Mouse (Mus musculus) limb, embryonic 10.5 days (tissue): ENCODE data around the gene Ildr2. TPM values are rescaled to one million over a fixed set of nuclear protein-coding genes. Genes with fewer than 3 reads are reported as not detected.

Experiments used
- DNase-seq: peaks from one replicate; pipeline ENCODE4 v3.0.0-alpha.2; 2017; ENCODE audit warnings: low spot score
- H3K27ac ChIP-seq: fragments of 300-500 bp; sonication (generic); 2 replicates; pipeline ENCODE4 v1.5.1; 2016; ENCODE audit warnings: mild to moderate bottlenecking
- H3K27me3 ChIP-seq: fragments of 300-500 bp; sonication (generic); 2 replicates; pipeline ENCODE4 v1.6.1; 2016; ENCODE audit warnings: low read depth, mild to moderate bottlenecking; ENCODE audit not compliant: poor library complexity, severe bottlenecking
- H3K36me3 ChIP-seq: fragments of 300-500 bp; sonication (generic); 2 replicates; pipeline ENCODE4 v1.6.1; 2016; ENCODE audit warnings: mild to moderate bottlenecking, moderate library complexity
- H3K4me1 ChIP-seq: fragments of 300-500 bp; sonication (generic); 2 replicates; pipeline ENCODE4 v1.6.1; 2016
- H3K4me3 ChIP-seq: fragments of 300-500 bp; sonication (generic); 2 replicates; pipeline ENCODE4 v1.5.1; 2016; ENCODE audit warnings: mild to moderate bottlenecking, moderate library complexity
- H3K9me3 ChIP-seq: fragments of 300-500 bp; sonication (generic); replicated peaks from 2 replicates; pipeline ENCODE4 v1.6.1; 2016; ENCODE audit warnings: mild to moderate bottlenecking
- WGBS: fragments of 180-500 bp; shearing (Covaris S2); methylation state at CpG from one replicate; pipeline ENCODE4 v1.1.7; 2016; 5-methylcytosine and 5-hydroxymethylcytosine counted together
- polyA plus RNA-seq: library from polyadenylated mRNA; unstranded; fragments of >200 nt; fragmentation: Nextera tagmentation; extraction: Ambion mirVana; gene quantifications from 2 replicates; pipeline ENCODE4 v1.2.1, GENCODE M21; 2016

Ildr2 gene
- polyA plus RNA-seq, 1 experiment from 2014 or later = 0.63 TPM

DNA sequence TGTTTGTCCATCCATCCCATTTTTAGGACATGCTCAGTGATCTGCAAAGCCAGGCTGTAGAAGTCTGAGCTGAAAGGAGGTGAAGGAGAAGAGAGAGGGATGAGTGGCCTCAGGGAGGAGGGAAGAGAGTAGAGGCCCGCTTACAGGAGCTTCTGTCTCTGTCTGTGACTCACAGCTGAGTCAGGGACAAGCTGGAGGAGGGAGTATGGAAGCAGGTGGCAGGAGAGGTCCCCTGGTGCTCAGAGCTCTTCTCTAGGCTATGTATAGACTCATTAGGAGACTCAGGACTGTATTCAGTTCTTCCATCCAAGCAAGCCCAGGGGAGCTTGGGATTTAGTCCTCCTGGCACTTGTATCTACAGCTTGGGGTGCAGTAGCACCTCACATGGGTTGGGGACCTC is 59.7 kb downstream of the Ildr2 start:
- Histone ChIP-seq H3K4me3 (no peak overlapping the region), H3K27ac (no peak overlapping the region), H3K27me3 (peaks cover 27% of the 10 kb centered on the region), H3K36me3 (no peaks in the 10 kb centered on the region), H3K9me3 (no peaks in the 10 kb centered on the region), H3K4me1 (peaks cover 16% of the 10 kb centered on the region)
- DNase-seq = no peak
- 76% methylated on average over 1 of the region's 1 CpGs for WGBS

DNA sequence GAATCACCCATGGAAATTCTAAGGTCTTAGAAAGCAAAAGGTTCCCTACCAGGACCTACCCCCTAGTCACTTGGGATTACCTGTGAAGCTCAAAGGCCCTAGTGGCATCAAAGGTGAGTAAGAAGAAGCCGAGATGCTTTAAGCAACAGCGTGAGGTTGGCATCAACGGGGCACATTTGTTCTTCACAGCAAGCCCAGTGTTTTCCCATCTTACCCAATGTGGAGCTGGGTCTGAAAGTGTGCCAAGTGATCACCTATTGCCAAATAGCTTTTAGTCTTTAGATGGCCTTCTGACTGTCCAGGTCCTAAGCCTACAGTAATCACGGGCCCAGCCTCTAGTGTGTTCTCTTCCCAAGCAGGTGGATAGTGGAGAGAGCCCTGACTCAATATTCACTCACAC is 61.8 kb downstream of the Ildr2 start:
- no peaks in the 10 kb centered on the region for H3K36me3 ChIP-seq
- peaks cover 6% of the 10 kb centered on the region; the same call in 1 of the 2 replicates for H3K27me3 ChIP-seq
- H3K27ac ChIP-seq = no peak overlapping the region
- no peak overlapping the region for H3K4me3 ChIP-seq
- H3K4me1 ChIP-seq = peaks cover 4% of the 10 kb centered on the region
- H3K9me3 ChIP-seq = no peaks in the 10 kb centered on the region
- 76% methylated on average over 4 of the region's 4 CpGs for WGBS
- DNase-seq = no peak

- H3K4me1 ChIP-seq = peaks cover 4% of the 10 kb centered on the region
- H3K27me3 ChIP-seq = no peaks in the 10 kb centered on the region
- 18% methylated on average over 4 of the region's 4 CpGs for WGBS
- H3K4me3 ChIP-seq = no peak overlapping the region
- no peaks in the 10 kb centered on the region for H3K9me3 ChIP-seq
- H3K27ac ChIP-seq = no peak overlapping the region
- DNase-seq = peak; percentile 64
- no peaks in the 10 kb centered on the region for H3K36me3 ChIP-seq
Observed at GRCm38 (mm10) chr1:166319132-166319698, 65.3 kb downstream of the Ildr2 start.

DNA sequence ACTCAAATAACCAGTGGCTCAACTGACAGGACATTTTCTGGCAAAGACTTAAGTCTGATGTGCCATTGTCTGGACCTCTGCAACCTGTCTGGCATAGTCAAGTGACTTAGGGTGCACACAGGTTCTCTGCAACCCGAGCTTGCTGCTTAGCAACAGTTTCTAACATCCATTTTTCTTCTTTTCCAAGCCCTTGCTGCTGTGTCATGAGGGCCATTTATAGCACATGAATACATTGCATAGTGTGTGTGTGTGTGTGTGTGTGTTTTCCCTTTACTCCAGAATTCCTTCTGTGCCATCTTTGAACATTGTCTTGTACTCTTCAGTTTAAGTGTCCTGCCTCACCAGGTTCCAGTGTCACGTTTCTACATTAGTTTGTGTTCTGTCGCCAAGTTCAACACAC is 72.5 kb downstream of the Ildr2 start:
- Histone ChIP-seq H3K27me3 (no peaks in the 10 kb centered on the region), H3K4me3 (no peak overlapping the region), H3K36me3 (no peaks in the 10 kb centered on the region), H3K9me3 (no peaks in the 10 kb centered on the region), H3K4me1 (peaks cover 6% of the 10 kb centered on the region; the same call in 1 of the 2 replicates), H3K27ac (no peak overlapping the region)
- 86% methylated on average over 3 of the region's 3 CpGs for WGBS
- no peak for DNase-seq

- H3K27me3 ChIP-seq = no peaks in the 10 kb centered on the region
- 78% methylated on average over 3 of the region's 3 CpGs for WGBS
- H3K36me3 ChIP-seq = no peaks in the 10 kb centered on the region
- H3K9me3 ChIP-seq = no peaks in the 10 kb centered on the region
- H3K4me1 ChIP-seq = peaks cover 6% of the 10 kb centered on the region; the same call in 1 of the 2 replicates
- no peak for DNase-seq
- no peak overlapping the region for H3K4me3 ChIP-seq
- no peak overlapping the region for H3K27ac ChIP-seq
Observed at GRCm38 (mm10) chr1:166330752-166331151, 76.8 kb downstream of the Ildr2 start.

DNA sequence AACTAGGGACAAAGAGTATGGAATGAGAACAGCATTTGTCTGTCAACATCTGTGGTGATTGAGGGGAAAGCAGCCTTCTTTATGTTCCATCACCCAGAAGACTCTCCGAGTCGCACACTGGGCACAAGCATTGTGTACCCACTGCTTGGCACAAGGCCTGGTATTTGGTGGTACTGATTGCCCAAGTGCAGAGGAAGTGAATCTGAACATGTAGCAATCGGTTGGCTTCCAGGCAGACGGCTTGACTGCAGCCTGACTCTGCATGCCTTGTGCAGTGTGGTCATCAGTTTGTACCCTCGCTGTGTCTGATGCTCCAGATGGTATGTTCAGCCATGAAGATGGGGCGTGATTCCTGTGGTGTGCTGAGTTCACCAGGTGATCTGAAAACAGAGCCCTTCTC is 85.2 kb downstream of the Ildr2 start:
- Histone ChIP-seq H3K27ac (no peak overlapping the region), H3K27me3 (no peaks in the 10 kb centered on the region), H3K4me3 (no peak overlapping the region), H3K36me3 (no peaks in the 10 kb centered on the region), H3K9me3 (no peaks in the 10 kb centered on the region), H3K4me1 (peaks cover 9% of the 10 kb centered on the region)
- no peak for DNase-seq
- 91% methylated on average over 6 of the region's 6 CpGs for WGBS

DNA sequence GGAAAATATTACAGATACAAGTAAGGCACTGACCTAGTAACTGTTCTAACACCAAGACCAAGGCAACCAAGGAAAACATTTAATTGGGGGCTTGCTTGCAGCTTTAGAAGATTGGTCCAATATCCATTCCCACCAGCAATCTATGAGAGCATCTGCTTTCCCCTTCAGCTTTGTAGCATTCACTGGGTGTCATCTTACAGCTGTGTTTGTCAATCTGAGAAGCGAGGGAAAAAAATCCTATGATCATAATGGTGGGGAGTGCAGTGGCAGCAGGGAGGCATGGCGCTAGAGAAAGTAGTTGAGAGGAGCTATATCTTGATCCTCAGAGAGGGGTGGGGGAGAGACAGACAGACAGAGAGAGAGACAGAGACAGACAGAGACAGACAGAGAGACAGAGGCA is 88.1 kb downstream of the Ildr2 start:
- 64% methylated on average over 2 of the region's 2 CpGs for WGBS
- Histone ChIP-seq H3K9me3 (no peaks in the 10 kb centered on the region), H3K27ac (no peak overlapping the region), H3K4me1 (peaks cover 22% of the 10 kb centered on the region), H3K4me3 (no peak overlapping the region), H3K27me3 (no peaks in the 10 kb centered on the region), H3K36me3 (no peaks in the 10 kb centered on the region)
- DNase-seq = no peak

GRCm38 (mm10) chr1:166342539-166342938 is 88.6 kb downstream of the Ildr2 start:
- peaks cover 22% of the 10 kb centered on the region for H3K4me1 ChIP-seq
- H3K27ac ChIP-seq = no peak overlapping the region
- no peaks in the 10 kb centered on the region for H3K36me3 ChIP-seq
- no peaks in the 10 kb centered on the region for H3K27me3 ChIP-seq
- no peak for DNase-seq
- WGBS = 94% methylated on average over 1 of the region's 1 CpGs
- H3K9me3 ChIP-seq = no peaks in the 10 kb centered on the region
- H3K4me3 ChIP-seq = no peak overlapping the region

DNA sequence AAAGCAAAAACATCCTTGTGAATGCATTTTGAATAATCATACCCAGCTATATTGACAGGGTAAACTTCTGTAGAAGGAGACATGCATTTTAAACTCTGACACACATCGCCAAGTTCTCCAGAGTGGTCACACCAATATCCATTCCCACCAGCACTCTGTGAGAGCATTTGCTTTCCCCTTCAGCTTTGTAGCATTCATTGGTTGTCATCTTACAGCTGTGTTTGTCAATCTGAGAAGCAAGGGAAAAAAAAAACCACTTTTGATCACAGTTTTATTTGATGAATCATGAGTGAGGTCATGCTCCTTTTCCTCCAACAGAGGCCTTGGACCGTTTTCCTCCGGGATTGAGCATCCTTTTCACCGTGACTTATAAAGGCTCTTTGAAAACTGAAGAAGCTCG is 89.6 kb downstream of the Ildr2 start:
- DNase-seq = no peak
- Histone ChIP-seq H3K27ac (no peak overlapping the region), H3K4me3 (no peak overlapping the region), H3K9me3 (no peaks in the 10 kb centered on the region), H3K36me3 (no peaks in the 10 kb centered on the region), H3K27me3 (no peaks in the 10 kb centered on the region), H3K4me1 (peaks cover 28% of the 10 kb centered on the region)
- WGBS = 77% methylated on average over 5 of the region's 5 CpGs

GRCm38 (mm10) chr1:166344300-166345077 is 90.5 kb downstream of the Ildr2 start:
- peak; percentile 51 for DNase-seq
- Histone ChIP-seq H3K4me3 (no peak overlapping the region), H3K27ac (peak overlapping the region; percentile 20; the same call in 1 of the 2 replicates), H3K4me1 (peaks cover 37% of the 10 kb centered on the region), H3K27me3 (no peaks in the 10 kb centered on the region), H3K9me3 (no peaks in the 10 kb centered on the region), H3K36me3 (no peaks in the 10 kb centered on the region)
- WGBS = 66% methylated on average over 8 of the region's 8 CpGs

DNA sequence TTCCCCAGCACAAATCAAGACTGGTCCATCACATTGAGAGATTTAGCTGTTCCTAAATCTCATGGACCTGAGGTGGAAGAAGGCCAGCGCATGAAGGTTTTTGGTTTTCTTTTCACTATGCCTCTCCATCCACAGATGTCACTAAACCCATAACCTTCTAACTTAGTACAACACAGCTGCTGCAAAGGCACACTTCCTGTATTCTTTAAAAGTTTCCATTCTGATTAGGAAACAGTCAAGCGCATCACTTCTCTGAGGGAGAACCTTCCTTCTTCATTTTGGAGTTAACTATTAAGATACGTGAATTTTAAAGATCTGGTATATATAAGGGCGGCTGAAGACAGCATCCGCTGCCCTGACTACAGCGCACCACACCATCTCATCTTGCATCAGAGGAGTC is 91.7 kb downstream of the Ildr2 start:
- Histone ChIP-seq H3K4me3 (no peak overlapping the region), H3K9me3 (no peaks in the 10 kb centered on the region), H3K27me3 (no peaks in the 10 kb centered on the region), H3K27ac (peak overlapping the region; percentile 19; the same call in 1 of the 2 replicates), H3K4me1 (peaks cover 48% of the 10 kb centered on the region), H3K36me3 (no peaks in the 10 kb centered on the region)
- WGBS = 97% methylated on average over 6 of the region's 6 CpGs
- no peak for DNase-seq

DNA sequence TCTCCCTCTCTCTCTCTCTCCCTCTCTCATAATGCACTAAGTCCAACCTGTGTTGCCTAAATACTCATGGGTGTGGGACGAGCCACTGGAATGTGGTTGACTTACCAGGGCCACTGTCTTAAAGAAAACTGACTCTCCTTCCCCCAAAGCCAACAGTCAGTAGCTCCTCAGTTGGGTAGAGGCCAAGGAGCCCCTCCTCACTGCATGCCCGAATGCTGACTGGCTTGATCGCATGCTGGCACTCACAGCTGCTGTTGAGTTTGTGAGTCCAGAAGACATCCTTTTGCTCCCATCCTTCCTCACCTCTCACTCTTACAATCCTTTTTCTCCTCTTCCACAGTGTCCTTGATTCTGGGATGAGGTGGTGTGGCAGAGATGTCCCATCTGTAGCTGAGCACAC is 93.0 kb downstream of the Ildr2 start:
- Histone ChIP-seq H3K4me1 (peaks cover 48% of the 10 kb centered on the region), H3K27ac (no peak overlapping the region), H3K4me3 (no peak overlapping the region), H3K27me3 (no peaks in the 10 kb centered on the region), H3K9me3 (no peaks in the 10 kb centered on the region), H3K36me3 (no peaks in the 10 kb centered on the region)
- WGBS = 88% methylated on average over 3 of the region's 3 CpGs
- no peak for DNase-seq

- H3K4me3 ChIP-seq = no peak overlapping the region
- 57% methylated on average over 3 of the region's 3 CpGs for WGBS
- DNase-seq = no peak
- H3K9me3 ChIP-seq = no peaks in the 10 kb centered on the region
- H3K36me3 ChIP-seq = no peaks in the 10 kb centered on the region
- peaks cover 37% of the 10 kb centered on the region for H3K4me1 ChIP-seq
- H3K27me3 ChIP-seq = no peaks in the 10 kb centered on the region
- peak overlapping the region; percentile 44 for H3K27ac ChIP-seq
Observed at GRCm38 (mm10) chr1:166349341-166349740, 95.4 kb downstream of the Ildr2 start.
